Mouse (Mus musculus): Measurements from ENCODE around the gene Ppib. TPM values are rescaled to one million over a fixed set of nuclear protein-coding genes. Genes with fewer than 3 reads are reported as not detected.

The Ppib gene
- polyA plus RNA-seq, 1 experiment from 2014 or later = 311 TPM

GRCm38 (mm10) chr9:66060986-66061385, 964 bp downstream of the Ppib start:
- Histone ChIP-seq H3K36me3 (replicated peaks) (peaks cover 26% of the 10 kb centered on the region), H3K27ac (no peak overlapping the region), H3K4me3 (peak overlapping the region; percentile 83), H3K4me2 (peak overlapping the region; percentile 66), H3K27me3 (replicated peaks) (no peaks in the 10 kb centered on the region), H3K9ac (peak overlapping the region; percentile 95), H3K9me3 (no peaks in the 10 kb centered on the region), H3K4me1 (peaks cover 19% of the 10 kb centered on the region)
- ATAC-seq (replicated peaks) = no peak
- WGBS = 24% methylated on average over 4 of the region's 4 CpGs

- 83% methylated on average over 3 of the region's 3 CpGs for WGBS
- Histone ChIP-seq H3K9me3 (no peaks in the 10 kb centered on the region), H3K36me3 (replicated peaks) (peaks cover 33% of the 10 kb centered on the region), H3K27me3 (replicated peaks) (no peaks in the 10 kb centered on the region), H3K9ac (0 out of 2 replicates have a peak overlapping the region, but pooled peaks have one; percentile 12), H3K27ac (no peak overlapping the region), H3K4me3 (peak overlapping the region; percentile 83; the same call in 1 of the 2 replicates), H3K4me1 (peaks cover 19% of the 10 kb centered on the region), H3K4me2 (peak overlapping the region; percentile 66)
- no peak for ATAC-seq (replicated peaks)
Measured at GRCm38 (mm10) chr9:66061656-66062055, 1.6 kb downstream of the Ppib start.

GRCm38 (mm10) chr9:66063446-66063845, 3.4 kb downstream of the Ppib start:
- Histone ChIP-seq H3K27me3 (replicated peaks) (peaks cover 15% of the 10 kb centered on the region), H3K27ac (no peak overlapping the region), H3K4me1 (peaks cover 20% of the 10 kb centered on the region), H3K9ac (no peak overlapping the region), H3K9me3 (no peaks in the 10 kb centered on the region), H3K4me2 (no peak overlapping the region), H3K36me3 (replicated peaks) (peaks cover 43% of the 10 kb centered on the region), H3K4me3 (no peak overlapping the region)
- no peak for ATAC-seq (replicated peaks)
- WGBS = 97% methylated on average over 3 of the region's 3 CpGs

GRCm38 (mm10) chr9:66064316-66064715, 4.3 kb downstream of the Ppib start:
- H3K4me3 ChIP-seq = no peak overlapping the region
- peaks cover 26% of the 10 kb centered on the region for H3K4me1 ChIP-seq
- no peaks in the 10 kb centered on the region for H3K9me3 ChIP-seq
- H3K27me3 ChIP-seq (replicated peaks) = peaks cover 24% of the 10 kb centered on the region
- no peak overlapping the region for H3K9ac ChIP-seq
- no peak overlapping the region for H3K27ac ChIP-seq
- 94% methylated on average over 11 of the region's 11 CpGs for WGBS
- H3K4me2 ChIP-seq = no peak overlapping the region
- ATAC-seq (replicated peaks) = no peak
- H3K36me3 ChIP-seq (replicated peaks) = peaks cover 43% of the 10 kb centered on the region

GRCm38 (mm10) chr9:66066791-66067190, 6.8 kb downstream of the Ppib start:
- 94% methylated on average over 3 of the region's 3 CpGs for WGBS
- Histone ChIP-seq H3K36me3 (replicated peaks) (peaks cover 43% of the 10 kb centered on the region), H3K9ac (no peak overlapping the region), H3K4me3 (no peak overlapping the region), H3K4me2 (no peak overlapping the region), H3K4me1 (peaks cover 12% of the 10 kb centered on the region), H3K27ac (no peak overlapping the region), H3K9me3 (no peaks in the 10 kb centered on the region), H3K27me3 (replicated peaks) (peaks cover 39% of the 10 kb centered on the region)
- ATAC-seq (replicated peaks) = no peak

- Histone ChIP-seq H3K4me1 (peaks cover 10% of the 10 kb centered on the region), H3K9ac (no peak overlapping the region), H3K27ac (no peak overlapping the region), H3K4me2 (no peak overlapping the region), H3K9me3 (no peaks in the 10 kb centered on the region), H3K27me3 (replicated peaks) (peaks cover 39% of the 10 kb centered on the region), H3K4me3 (no peak overlapping the region), H3K36me3 (replicated peaks) (peaks cover 43% of the 10 kb centered on the region)
- ATAC-seq (replicated peaks) = no peak
- WGBS = 17% methylated on average over 5 of the region's 5 CpGs
Measured at GRCm38 (mm10) chr9:66067542-66067941, 7.5 kb downstream of the Ppib start.

GRCm38 (mm10) chr9:66068056-66068455, 8.0 kb downstream of the Ppib start:
- no peaks in the 10 kb centered on the region for H3K9me3 ChIP-seq
- peaks cover 39% of the 10 kb centered on the region for H3K27me3 ChIP-seq (replicated peaks)
- peaks cover 10% of the 10 kb centered on the region for H3K4me1 ChIP-seq
- 57% methylated on average over 4 of the region's 4 CpGs for WGBS
- H3K36me3 ChIP-seq (replicated peaks) = peaks cover 40% of the 10 kb centered on the region
- no peak overlapping the region for H3K4me2 ChIP-seq
- no peak overlapping the region for H3K27ac ChIP-seq
- H3K4me3 ChIP-seq = no peak overlapping the region
- no peak overlapping the region for H3K9ac ChIP-seq
- no peak for ATAC-seq (replicated peaks)

GRCm38 (mm10) chr9:66068971-66069391, 9.0 kb downstream of the Ppib start:
- no peaks in the 10 kb centered on the region for H3K9me3 ChIP-seq
- WGBS = 1% methylated on average over 30 of the region's 30 CpGs
- peak overlapping the region; percentile 46 for H3K9ac ChIP-seq
- peak; percentile 77 for ATAC-seq (replicated peaks)
- H3K27ac ChIP-seq = no peak overlapping the region
- peaks cover 10% of the 10 kb centered on the region for H3K4me1 ChIP-seq
- peak overlapping the region; percentile 81 for H3K4me2 ChIP-seq
- H3K36me3 ChIP-seq (replicated peaks) = peaks cover 31% of the 10 kb centered on the region
- H3K4me3 ChIP-seq = peak overlapping the region; percentile 50
- H3K27me3 ChIP-seq (replicated peaks) = peaks cover 39% of the 10 kb centered on the region

- peak; percentile 90 for ATAC-seq (replicated peaks)
- WGBS = under 1% methylated on average over 22 of the region's 22 CpGs
- H3K4me2 ChIP-seq = peak within 1 kb of the TSS; percentile 81
- H3K27me3 ChIP-seq (replicated peaks) = peaks cover 39% of the 10 kb centered on the region
- peak within 1 kb of the TSS; percentile 46 for H3K9ac ChIP-seq
- H3K9me3 ChIP-seq = no peaks in the 10 kb centered on the region
- H3K4me3 ChIP-seq = peak within 1 kb of the TSS; percentile 50
- peaks cover 10% of the 10 kb centered on the region for H3K4me1 ChIP-seq
- H3K27ac ChIP-seq = no peak within 1 kb of the TSS
- H3K36me3 ChIP-seq (replicated peaks) = peaks cover 27% of the 10 kb centered on the region
Measured at GRCm38 (mm10) chr9:66069583-66069982, 9.6 kb downstream of the Ppib start, which contains the start of gene Snx22. Gene Snx22, minus strand, starts transcription at chr9:66069719.

- Histone ChIP-seq H3K4me1 (peaks cover 10% of the 10 kb centered on the region), H3K27me3 (replicated peaks) (peaks cover 39% of the 10 kb centered on the region), H3K9me3 (no peaks in the 10 kb centered on the region), H3K4me2 (no peak overlapping the region; the same call in 1 of the 2 replicates), H3K36me3 (replicated peaks) (peaks cover 25% of the 10 kb centered on the region), H3K9ac (no peak overlapping the region), H3K4me3 (peak overlapping the region; percentile 50; the same call in 1 of the 2 replicates), H3K27ac (no peak overlapping the region)
- ATAC-seq (replicated peaks) = no peak
- WGBS = 95% methylated on average over 5 of the region's 5 CpGs
Measured at GRCm38 (mm10) chr9:66070151-66070550, 10.1 kb downstream of the Ppib start.

- H3K9me3 ChIP-seq = no peaks in the 10 kb centered on the region
- no peak overlapping the region for H3K27ac ChIP-seq
- ATAC-seq (replicated peaks) = no peak
- no peak overlapping the region for H3K4me2 ChIP-seq
- peaks cover 10% of the 10 kb centered on the region for H3K4me1 ChIP-seq
- peaks cover 31% of the 10 kb centered on the region for H3K27me3 ChIP-seq (replicated peaks)
- 91% methylated on average over 7 of the region's 7 CpGs for WGBS
- no peak overlapping the region for H3K4me3 ChIP-seq
- H3K9ac ChIP-seq = no peak overlapping the region
- no peaks in the 10 kb centered on the region for H3K36me3 ChIP-seq (replicated peaks)
Measured at GRCm38 (mm10) chr9:66072754-66073153, 12.7 kb downstream of the Ppib start.

- peak overlapping the region; percentile 29; the same call in 1 of the 2 replicates for H3K4me2 ChIP-seq
- H3K9ac ChIP-seq = no peak overlapping the region
- no peaks in the 10 kb centered on the region for H3K36me3 ChIP-seq (replicated peaks)
- no peaks in the 10 kb centered on the region for H3K9me3 ChIP-seq
- 69% methylated on average over 3 of the region's 3 CpGs for WGBS
- H3K27ac ChIP-seq = no peak overlapping the region
- H3K27me3 ChIP-seq (replicated peaks) = no peaks in the 10 kb centered on the region
- no peak overlapping the region for H3K4me3 ChIP-seq
- no peak for ATAC-seq (replicated peaks)
- H3K4me1 ChIP-seq = peaks cover 4% of the 10 kb centered on the region; the same call in 1 of the 2 replicates
Measured at GRCm38 (mm10) chr9:66078072-66078471, 18.1 kb downstream of the Ppib start.

GRCm38 (mm10) chr9:66078493-66078892, 18.5 kb downstream of the Ppib start:
- peaks cover 4% of the 10 kb centered on the region; the same call in 1 of the 2 replicates for H3K4me1 ChIP-seq
- no peak overlapping the region for H3K27ac ChIP-seq

More at GRCm38 (mm10) chr9:66078493-66078892, 18.5 kb downstream of the Ppib start:
- Histone ChIP-seq H3K4me3 (no peak overlapping the region; the same call in 1 of the 2 replicates), H3K27me3 (replicated peaks) (no peaks in the 10 kb centered on the region), H3K9ac (no peak overlapping the region), H3K4me2 (peak overlapping the region; percentile 29), H3K9me3 (no peaks in the 10 kb centered on the region), H3K36me3 (replicated peaks) (no peaks in the 10 kb centered on the region)
- 7% methylated on average over 14 of the region's 14 CpGs for WGBS
- ATAC-seq (replicated peaks) = no peak
